Mouse (Mus musculus): ENCODE results near the gene Ifit1.

Ifit1 gene

DNA sequence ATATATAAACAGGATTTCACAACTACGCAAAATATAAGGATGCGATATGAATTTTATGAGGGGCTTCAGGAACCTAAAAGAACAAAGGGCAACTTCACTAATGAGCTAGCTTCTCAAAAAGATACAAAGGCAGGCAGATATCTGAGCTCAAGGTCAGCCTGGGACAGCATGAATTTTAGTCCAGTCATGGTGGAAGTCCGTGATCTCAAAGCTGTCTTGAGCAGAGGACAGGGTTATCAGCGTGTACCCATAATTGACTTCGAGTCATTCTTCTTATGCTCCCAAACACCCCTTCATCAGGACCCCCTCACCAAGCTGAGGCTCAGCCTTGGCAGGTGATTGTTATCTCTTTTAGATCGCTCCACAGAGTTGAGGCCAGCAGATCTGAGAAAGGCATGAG is 10.3 kb downstream of the Ifit1 start:
- DNase-seq (ENCODE audit: low read depth in 2 of 2, low spot score in 2 of 2) = no peak

DNA sequence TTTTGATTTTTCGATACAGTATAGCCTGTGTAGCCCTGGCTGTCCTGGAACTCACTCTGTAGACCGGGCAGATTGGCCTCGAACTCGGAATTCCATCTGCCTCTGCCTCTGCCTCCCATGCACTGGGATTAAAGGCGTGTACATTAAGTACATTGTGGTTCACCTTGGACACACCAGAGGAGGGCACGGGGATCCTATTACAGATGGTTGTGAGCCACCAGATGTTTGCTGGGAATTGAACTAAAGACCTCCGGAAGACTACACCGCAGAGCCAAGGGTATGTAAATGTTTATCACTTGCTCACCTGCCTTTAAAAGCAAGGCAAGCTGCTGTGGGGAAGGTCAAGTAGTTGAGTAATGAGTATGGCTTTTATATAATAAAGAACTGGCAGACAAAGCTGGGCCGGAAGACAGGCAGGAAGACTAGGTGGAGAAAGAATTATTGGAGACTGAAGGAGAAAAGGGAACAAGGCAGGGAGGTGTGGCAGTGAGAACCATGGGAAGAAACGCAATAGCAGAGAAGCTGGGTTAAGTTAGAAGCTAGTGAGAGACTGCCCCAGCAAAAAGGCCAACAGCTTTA is 14.6 kb downstream of the Ifit1 start:
- no peak for DNase-seq (ENCODE audit: low read depth in 2 of 2, low spot score in 2 of 2)

DNA sequence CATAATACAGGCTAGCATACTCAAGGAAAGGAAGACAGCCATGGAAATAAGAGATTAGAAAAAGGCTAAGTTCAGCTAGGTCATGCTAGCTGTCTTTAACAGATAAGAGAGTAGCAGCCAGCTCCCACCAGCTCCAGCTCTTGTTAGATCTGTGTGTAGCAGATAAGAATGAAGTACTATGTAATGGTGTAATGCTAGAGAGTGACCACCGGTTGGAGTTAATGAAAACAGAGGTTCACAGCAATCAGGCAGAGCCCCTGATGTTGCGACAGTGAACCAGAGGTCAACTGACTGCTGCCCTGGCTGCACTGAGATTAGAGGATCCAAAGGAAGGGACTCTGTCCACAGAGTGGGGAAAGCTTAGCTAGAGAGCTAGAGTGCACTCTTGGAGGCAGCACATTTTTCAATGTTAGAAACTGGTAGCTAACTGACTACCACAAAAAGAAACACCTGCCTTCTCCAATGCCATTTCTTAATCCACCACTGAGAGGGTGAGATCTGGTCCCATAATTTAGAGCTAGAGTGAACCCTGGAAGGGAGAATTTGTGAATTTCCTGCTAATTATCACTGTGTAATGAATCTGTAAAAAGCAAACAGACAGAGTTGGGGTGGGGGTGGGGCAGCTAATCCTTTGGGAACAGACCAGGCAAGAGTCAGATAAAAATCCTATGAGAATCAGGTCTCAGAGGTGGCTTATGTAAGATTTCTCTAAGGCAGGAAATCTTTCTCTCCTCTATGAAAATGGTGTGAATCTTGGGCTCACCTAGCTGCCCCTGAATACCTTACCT is 16.0 kb downstream of the Ifit1 start:
- no peak for DNase-seq (ENCODE audit: low read depth in 2 of 2, low spot score in 2 of 2)

DNA sequence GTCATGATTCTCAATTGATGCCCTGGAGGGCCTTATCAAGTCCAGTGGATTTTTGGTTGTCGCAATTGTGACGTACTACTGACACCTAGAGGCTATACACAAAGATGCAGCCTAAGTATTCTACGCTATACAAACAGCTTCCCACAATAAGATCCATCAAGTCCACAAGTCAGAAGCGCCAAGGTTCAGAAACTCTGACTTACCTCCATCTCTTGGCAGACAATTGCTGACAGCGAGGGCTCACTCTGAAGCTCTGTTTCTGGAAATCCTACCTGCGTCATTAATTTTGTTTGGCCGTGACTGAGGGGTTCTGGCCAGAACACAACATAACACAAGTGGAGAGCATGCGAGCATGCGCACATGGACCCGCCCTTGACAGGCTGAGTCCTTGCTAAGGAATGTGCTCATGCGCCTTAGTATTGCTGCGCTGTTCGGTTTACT is 21.4 kb downstream of the Ifit1 start:
- peak in 1 of 2 experiments; percentile 21 for DNase-seq (ENCODE audit: low read depth in 2 of 2, low spot score in 2 of 2)

DNA sequence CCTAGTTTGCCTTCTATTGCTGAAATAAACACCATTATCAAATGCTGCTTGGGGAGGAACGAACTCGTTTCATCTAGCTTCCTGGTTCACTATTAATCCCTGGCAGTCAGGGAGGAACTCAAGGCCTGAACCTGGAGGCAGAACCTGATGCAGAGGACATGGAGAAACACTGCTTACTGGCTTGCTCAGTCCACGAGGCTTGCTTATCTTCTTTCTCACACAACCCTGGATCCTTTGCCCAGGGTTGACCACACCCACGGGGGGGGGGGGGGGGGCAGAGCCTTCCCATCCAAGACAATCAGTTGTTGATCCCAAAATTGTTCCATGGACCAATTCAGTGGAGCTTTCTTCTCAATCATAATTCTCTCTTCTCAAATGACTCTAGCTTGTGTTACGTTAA is 22.1 kb downstream of the Ifit1 start:
- no peak for DNase-seq (ENCODE audit: low read depth in 2 of 2, low spot score in 2 of 2)

DNA sequence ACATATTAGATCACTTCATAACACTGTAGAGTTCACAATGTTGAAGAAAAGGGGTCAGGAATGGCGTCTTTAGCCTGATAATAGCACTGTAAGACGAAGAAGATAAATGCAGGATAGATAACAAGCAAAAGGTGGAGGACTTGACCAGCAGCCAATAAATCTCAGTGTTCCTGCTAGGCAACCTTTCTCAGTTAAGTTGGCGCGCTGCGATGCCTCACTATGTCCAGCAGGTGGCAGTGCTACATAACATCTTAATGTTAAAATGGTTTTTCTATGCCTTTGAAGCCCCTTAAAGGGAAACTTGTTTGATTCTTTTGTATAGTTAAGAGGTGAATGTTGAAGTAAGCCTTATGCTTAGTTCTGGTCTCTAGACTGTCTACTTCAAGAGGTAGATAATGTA is 25.5 kb downstream of the Ifit1 start:
- peak; percentile 53 to 71 for DNase-seq (ENCODE audit: low read depth in 2 of 2, low spot score in 2 of 2)

DNA sequence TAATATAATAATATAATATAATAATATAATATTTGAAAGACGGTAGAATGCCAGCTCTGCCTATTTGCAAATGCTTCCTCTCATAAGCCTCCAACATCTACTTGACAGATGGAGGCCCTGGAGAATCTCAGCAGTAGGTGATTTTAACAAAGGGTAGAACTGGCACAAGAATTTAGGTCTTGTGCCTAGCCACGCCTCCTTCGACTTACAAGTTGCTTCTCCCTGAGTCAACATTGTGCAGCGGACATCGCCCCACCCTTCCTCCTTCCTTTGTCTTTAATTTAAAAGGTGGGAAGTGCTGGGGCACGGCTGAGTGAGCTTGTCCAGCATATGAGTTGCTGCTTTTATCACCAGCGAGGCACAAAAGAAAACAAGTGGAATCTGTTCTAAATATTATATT is 32.8 kb downstream of the Ifit1 start:
- DNase-seq (ENCODE audit: low read depth in 2 of 2, low spot score in 2 of 2) = no peak

DNA sequence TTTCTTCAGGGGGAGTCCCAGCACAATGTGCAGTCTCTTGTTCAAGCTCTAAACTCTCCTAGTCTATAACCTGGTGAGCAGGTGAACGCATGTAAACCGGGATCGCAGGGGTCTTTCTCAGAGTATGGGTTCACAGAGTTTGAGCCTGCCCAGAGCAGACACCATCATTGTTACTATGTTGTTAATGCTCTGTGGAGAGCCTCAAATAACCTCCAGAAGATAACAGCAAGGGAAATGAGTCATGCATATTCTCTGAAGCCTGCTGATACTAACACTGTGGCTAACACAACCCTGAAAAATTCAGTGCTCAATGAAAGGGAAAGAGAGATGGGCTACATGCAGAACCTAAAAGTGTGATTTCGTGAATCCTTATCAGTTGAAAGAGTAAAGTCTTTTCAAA is 37.8 kb downstream of the Ifit1 start:
- no peak for DNase-seq (ENCODE audit: low read depth in 2 of 2, low spot score in 2 of 2)

DNA sequence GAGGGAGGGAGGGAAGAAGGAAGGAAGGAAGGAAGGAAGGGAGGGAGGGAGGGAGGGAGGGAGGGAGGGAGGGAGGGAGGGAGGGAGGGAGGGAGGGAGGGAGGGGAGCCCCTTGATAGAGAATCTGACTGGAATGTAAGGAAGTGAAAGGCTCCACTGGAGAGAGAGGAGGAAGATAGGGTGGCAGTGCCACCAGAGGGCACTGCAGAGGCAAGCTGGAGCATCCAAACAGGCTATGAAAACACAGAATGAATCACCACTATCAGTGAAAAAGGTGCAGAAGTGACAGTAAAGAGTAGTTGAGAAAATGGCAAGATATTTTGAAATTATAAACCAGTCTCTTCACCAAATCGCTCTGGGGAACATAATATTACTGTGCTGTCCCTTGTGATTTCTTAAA is 44.2 kb downstream of the Ifit1 start:
- DNase-seq (ENCODE audit: low read depth in 2 of 2, low spot score in 2 of 2) = no peak

DNA sequence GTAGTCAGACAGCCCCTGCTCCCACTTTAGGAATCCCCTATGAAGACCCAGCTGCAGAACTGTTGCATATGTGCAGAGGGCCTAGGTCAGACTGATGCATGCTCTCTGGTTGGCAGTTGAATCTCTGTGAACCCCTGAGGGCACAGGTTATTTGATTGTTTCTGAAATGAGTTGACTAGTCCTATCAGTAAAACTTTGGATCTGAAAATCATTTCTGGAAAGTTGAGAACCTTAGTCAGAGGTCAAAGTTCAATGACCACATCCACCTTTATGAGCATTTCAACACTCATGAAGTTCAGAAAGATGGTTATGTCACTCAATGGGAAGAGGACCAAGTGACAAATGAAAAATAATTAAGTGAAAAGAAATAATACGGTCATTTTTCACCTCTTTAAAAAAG is 44.9 kb downstream of the Ifit1 start:
- DNase-seq (ENCODE audit: low read depth in 2 of 2, low spot score in 2 of 2) = no peak

DNA sequence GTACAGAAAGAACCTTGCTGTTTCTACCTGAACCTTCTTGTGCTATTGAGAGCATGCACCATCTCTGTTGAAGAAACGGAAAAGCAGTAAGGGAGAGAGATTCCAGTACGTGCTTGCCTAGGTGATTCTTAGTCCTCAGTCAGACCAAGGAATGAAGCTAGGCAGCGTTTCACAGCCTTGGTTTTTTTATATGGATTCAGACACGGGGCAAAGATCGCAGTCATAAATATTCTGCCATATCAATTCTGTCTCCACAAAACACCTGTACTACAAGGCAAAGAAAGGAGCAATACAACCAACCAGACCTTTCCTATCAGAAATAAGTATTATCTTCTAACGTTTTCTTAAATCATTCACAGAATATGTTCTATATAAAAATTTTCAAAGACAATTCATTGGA is 50.7 kb downstream of the Ifit1 start:
- DNase-seq (ENCODE audit: low read depth in 2 of 2, low spot score in 2 of 2) = no peak

DNA sequence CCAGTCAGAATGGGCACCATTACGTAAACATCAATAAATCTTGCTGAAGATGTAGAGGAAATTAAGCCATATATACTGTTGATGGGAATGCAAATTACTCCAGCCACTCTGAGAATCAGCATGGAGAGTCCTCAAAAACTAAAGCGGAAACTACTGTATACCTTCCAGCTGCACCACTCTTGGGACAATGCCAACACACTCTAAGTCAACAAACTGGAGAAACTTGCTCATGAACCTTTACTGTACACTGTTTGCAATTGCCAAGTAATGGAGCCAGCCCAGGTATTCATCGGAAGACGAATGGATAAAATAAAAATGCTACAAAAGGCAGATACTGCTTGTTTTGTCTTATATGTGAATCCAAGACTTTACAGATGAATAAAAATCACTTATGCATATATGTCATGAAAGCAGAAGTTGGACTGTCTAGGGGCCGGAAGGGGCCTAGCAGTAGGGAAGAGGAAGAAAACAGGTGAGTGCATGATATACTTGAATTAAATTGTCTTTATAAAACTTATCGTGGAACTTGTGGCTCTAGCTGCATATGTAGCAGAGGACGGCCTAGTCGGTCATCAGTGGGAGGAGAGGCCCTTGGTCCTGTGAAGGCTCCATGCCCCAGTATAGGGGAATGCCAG is 55.8 kb downstream of the Ifit1 start:
- no peak for DNase-seq (ENCODE audit: low read depth in 2 of 2, low spot score in 2 of 2)

DNA sequence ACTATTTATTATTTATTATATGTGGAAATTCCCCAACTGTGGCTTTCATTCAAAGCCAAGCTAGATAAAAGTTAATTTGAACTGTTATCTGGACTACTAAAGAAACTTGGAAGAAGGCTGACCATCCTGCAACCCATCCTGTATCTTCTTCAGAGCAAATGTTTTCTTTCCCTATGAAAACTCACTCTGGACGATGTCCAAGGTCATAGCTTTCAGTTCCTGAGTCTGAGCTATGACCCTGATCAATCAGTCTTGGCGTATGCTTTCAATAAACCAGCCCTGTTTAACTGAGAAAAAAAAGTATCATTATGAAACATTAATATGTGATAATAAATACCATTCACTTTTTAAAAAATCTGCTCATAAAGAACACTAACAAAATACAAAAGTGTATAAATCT is 56.8 kb downstream of the Ifit1 start:
- no peak for DNase-seq (ENCODE audit: low read depth in 2 of 2, low spot score in 2 of 2)

DNA sequence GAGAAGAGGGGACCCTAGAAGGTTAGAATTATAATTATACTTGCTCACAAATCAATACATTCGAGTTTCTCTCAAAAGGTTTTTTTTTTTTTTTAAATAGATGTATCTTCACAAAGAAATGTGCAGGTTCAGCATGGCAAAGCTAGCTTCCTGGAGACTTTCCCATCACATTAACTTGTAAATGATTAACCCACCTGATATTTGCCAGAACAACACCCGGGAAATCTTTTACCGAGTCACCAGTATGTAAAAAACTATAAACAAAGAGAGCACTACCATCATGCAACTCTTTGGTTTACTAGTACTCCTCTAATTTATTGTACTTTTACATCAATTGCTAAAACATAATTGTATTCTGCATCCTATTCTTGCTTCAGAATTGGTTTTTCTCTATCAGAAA is 57.8 kb downstream of the Ifit1 start:
- no peak for DNase-seq (ENCODE audit: low read depth in 2 of 2, low spot score in 2 of 2)

DNA sequence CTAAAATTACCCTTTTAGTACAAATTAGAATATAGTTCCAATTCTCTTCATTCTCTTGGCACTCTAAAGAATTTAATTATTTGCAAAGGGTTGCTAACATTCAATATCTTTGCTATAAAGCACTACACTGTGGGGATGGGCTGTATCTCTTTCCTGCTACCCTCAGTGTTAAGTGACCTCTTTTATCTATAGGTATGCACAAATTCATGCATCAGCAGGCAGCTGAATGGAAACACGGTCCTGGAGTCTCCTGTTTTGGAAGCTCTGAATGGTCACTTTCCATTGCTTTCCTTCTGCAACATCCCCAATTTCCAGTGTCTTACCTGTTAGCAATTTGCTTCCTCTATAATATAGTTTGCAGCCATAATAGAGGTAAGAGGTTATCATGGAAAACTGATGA is 58.2 kb downstream of the Ifit1 start:
- DNase-seq (ENCODE audit: low read depth in 2 of 2, low spot score in 2 of 2) = no peak

DNA sequence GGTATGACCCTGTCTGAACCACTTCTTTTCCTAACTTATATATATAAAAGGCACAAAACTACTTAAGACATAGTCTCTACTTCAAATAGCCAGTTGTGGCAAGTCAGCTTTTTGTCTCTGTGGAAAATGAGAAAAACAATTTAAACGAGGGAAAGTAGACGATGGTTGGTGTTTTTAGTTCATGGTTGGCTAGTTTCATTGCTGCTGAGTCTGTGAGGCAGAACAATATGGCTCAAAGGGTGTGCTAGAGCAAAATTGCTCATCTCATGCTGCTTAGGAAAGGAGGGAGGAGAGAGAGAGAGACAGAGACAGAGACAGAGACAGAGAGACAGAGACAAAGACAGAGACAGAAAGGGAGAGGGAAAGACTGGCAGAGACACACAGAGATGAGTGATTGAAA is 58.6 kb downstream of the Ifit1 start:
- DNase-seq (ENCODE audit: low read depth in 2 of 2, low spot score in 2 of 2) = no peak
